Mouse (Mus musculus): ENCODE results near the gene Osbpl3. TPM values are rescaled to one million over a fixed set of nuclear protein-coding genes. Genes with fewer than 3 reads are reported as not detected.

The Osbpl3 gene
- polyA plus RNA-seq, 1 experiment: 23.3 TPM

- Histone ChIP-seq H3K36me3 (ENCODE audit: control insufficient read depth, insufficient read depth, low read length, poor library complexity, severe bottlenecking) (no peaks in the 10 kb centered on the region), H3K27ac (ENCODE audit: insufficient read depth, low read length) (no peak overlapping the region), H3K9me3 (replicated peaks; ENCODE audit: control insufficient read depth, insufficient read depth, low read length, poor library complexity, severe bottlenecking) (no peaks in the 10 kb centered on the region), H3K4me1 (ENCODE audit: control insufficient read depth, insufficient read depth, low read length) (no peaks in the 10 kb centered on the region), H3K4me3 (ENCODE audit: low read depth, low read length) (no peak overlapping the region), H3K27me3 (ENCODE audit: control insufficient read depth, insufficient read depth, low read length, poor library complexity, severe bottlenecking) (no peaks in the 10 kb centered on the region), H3K9ac (ENCODE audit: low read depth, poor library complexity, severe bottlenecking) (no peak overlapping the region)
- no peak for TF ChIP-seq POLR2A (IDR thresholded peaks at IDR 0.05; ENCODE audit: insufficient read depth, low read length)
- TF ChIP-seq CTCF (IDR thresholded peaks at IDR 0.05; ENCODE audit: low read depth, low read length): no peak
- no peak for TF ChIP-seq EP300 (IDR thresholded peaks at IDR 0.05; ENCODE audit: insufficient read depth, low read depth, low read length)
Observed at GRCm38 (mm10) chr6:50429299-50429698, 26.7 kb downstream of the Osbpl3 start.

DNA sequence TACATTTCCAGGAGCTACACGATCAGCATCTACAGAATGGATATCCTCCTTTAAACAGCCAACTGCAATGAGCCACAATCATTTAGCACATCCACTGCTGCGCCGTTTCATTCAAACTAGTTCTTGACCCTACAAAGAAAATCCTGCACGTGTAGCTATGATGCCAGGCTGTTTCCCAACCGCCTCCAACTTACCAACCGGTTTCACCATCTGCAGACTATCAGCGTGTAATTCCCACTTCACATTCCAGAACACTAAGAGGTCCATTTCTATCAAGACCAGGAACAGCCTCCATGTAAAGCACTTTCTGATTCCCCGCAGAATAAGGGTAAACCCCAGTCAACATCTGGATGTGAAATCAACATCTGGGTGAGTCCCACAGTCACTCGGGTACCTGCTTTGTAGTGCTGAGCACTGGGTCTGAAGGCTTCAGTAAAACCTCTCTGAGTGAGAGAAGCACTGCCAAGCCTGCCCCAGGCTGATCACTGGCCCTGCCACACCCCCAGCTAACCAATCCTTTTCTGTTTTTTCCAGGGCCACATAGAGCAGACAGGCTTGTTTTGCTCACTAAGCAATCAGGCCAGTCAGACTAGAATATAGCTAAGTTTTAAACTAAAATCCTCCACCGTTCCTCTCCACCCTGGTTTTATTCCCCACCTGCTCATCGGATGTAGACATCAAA, 28.8 kb downstream of the Osbpl3 start:
- TF ChIP-seq POLR2A (IDR thresholded peaks at IDR 0.05; ENCODE audit: insufficient read depth, low read length): no peak
- no peak for TF ChIP-seq CTCF (IDR thresholded peaks at IDR 0.05; ENCODE audit: low read depth, low read length)
- no peak for TF ChIP-seq EP300 (IDR thresholded peaks at IDR 0.05; ENCODE audit: insufficient read depth, low read depth, low read length)
- H3K27me3 ChIP-seq (ENCODE audit: control insufficient read depth, insufficient read depth, low read length, poor library complexity, severe bottlenecking): no peaks in the 10 kb centered on the region
- H3K9ac ChIP-seq (ENCODE audit: low read depth, poor library complexity, severe bottlenecking): no peak overlapping the region
- 0 out of 2 replicates have a peak, but pooled peaks cover 3% of the 10 kb centered on the region for H3K9me3 ChIP-seq (replicated peaks; ENCODE audit: control insufficient read depth, insufficient read depth, low read length, poor library complexity, severe bottlenecking)
- no peak overlapping the region for H3K27ac ChIP-seq (ENCODE audit: insufficient read depth, low read length)
- no peaks in the 10 kb centered on the region for H3K36me3 ChIP-seq (ENCODE audit: control insufficient read depth, insufficient read depth, low read length, poor library complexity, severe bottlenecking)
- no peaks in the 10 kb centered on the region for H3K4me1 ChIP-seq (ENCODE audit: control insufficient read depth, insufficient read depth, low read length)
- no peak overlapping the region for H3K4me3 ChIP-seq (ENCODE audit: low read depth, low read length)

GRCm38 (mm10) chr6:50426571-50426970, 29.4 kb downstream of the Osbpl3 start:
- H3K9me3 ChIP-seq (replicated peaks; ENCODE audit: control insufficient read depth, insufficient read depth, low read length, poor library complexity, severe bottlenecking): 0 out of 2 replicates have a peak, but pooled peaks cover 3% of the 10 kb centered on the region
- no peaks in the 10 kb centered on the region for H3K36me3 ChIP-seq (ENCODE audit: control insufficient read depth, insufficient read depth, low read length, poor library complexity, severe bottlenecking)
- TF ChIP-seq POLR2A (IDR thresholded peaks at IDR 0.05; ENCODE audit: insufficient read depth, low read length) (no peak), CTCF (IDR thresholded peaks at IDR 0.05; ENCODE audit: low read depth, low read length) (no peak), EP300 (IDR thresholded peaks at IDR 0.05; ENCODE audit: insufficient read depth, low read depth, low read length) (no peak)

GRCm38 (mm10) chr6:50424271-50424670, 31.7 kb downstream of the Osbpl3 start:
- 0 out of 2 replicates have a peak, but pooled peaks cover 3% of the 10 kb centered on the region for H3K9me3 ChIP-seq (replicated peaks; ENCODE audit: control insufficient read depth, insufficient read depth, low read length, poor library complexity, severe bottlenecking)
- H3K27me3 ChIP-seq (ENCODE audit: control insufficient read depth, insufficient read depth, low read length, poor library complexity, severe bottlenecking): no peaks in the 10 kb centered on the region
- no peaks in the 10 kb centered on the region for H3K36me3 ChIP-seq (ENCODE audit: control insufficient read depth, insufficient read depth, low read length, poor library complexity, severe bottlenecking)
- H3K9ac ChIP-seq (ENCODE audit: low read depth, poor library complexity, severe bottlenecking): no peak overlapping the region
- H3K4me1 ChIP-seq (ENCODE audit: control insufficient read depth, insufficient read depth, low read length): peaks cover 2% of the 10 kb centered on the region
- no peak for TF ChIP-seq CTCF (IDR thresholded peaks at IDR 0.05; ENCODE audit: low read depth, low read length)
- TF ChIP-seq EP300 (IDR thresholded peaks at IDR 0.05; ENCODE audit: insufficient read depth, low read depth, low read length): no peak
- H3K27ac ChIP-seq (ENCODE audit: insufficient read depth, low read length): no peak overlapping the region
- H3K4me3 ChIP-seq (ENCODE audit: low read depth, low read length): no peak overlapping the region

More at GRCm38 (mm10) chr6:50426571-50426970, 29.4 kb downstream of the Osbpl3 start:
- Histone ChIP-seq H3K27ac (ENCODE audit: insufficient read depth, low read length) (no peak overlapping the region), H3K27me3 (ENCODE audit: control insufficient read depth, insufficient read depth, low read length, poor library complexity, severe bottlenecking) (no peaks in the 10 kb centered on the region), H3K4me3 (ENCODE audit: low read depth, low read length) (no peak overlapping the region), H3K4me1 (ENCODE audit: control insufficient read depth, insufficient read depth, low read length) (peaks cover 2% of the 10 kb centered on the region), H3K9ac (ENCODE audit: low read depth, poor library complexity, severe bottlenecking) (no peak overlapping the region)

DNA sequence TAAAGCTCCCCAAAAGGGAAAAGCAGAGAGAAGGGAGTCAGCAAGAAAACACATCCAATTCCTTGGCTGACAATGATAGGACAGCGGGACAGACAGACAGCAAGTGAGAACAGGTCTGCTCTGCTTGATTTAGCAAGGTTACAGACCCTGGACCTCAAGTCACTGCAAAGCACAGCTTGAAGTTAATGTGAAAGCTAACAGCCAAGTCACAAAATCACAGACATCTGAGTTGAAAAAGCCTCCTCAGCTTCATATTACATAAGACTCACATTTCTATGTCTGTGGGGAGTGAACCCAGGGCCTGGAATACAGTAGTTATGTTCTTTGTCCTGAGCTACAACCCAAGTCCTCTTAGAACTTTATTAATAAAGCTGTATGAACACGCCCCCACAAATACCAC, 35.6 kb downstream of the Osbpl3 start:
- Histone ChIP-seq H3K9me3 (replicated peaks; ENCODE audit: control insufficient read depth, insufficient read depth, low read length, poor library complexity, severe bottlenecking) (0 out of 2 replicates have a peak, but pooled peaks cover 3% of the 10 kb centered on the region), H3K9ac (ENCODE audit: low read depth, poor library complexity, severe bottlenecking) (no peak overlapping the region), H3K4me3 (ENCODE audit: low read depth, low read length) (no peak overlapping the region), H3K4me1 (ENCODE audit: control insufficient read depth, insufficient read depth, low read length) (peaks cover 2% of the 10 kb centered on the region), H3K27me3 (ENCODE audit: control insufficient read depth, insufficient read depth, low read length, poor library complexity, severe bottlenecking) (no peaks in the 10 kb centered on the region), H3K27ac (ENCODE audit: insufficient read depth, low read length) (no peak overlapping the region), H3K36me3 (ENCODE audit: control insufficient read depth, insufficient read depth, low read length, poor library complexity, severe bottlenecking) (no peaks in the 10 kb centered on the region)
- TF ChIP-seq CTCF (IDR thresholded peaks at IDR 0.05; ENCODE audit: low read depth, low read length) (no peak), EP300 (IDR thresholded peaks at IDR 0.05; ENCODE audit: insufficient read depth, low read depth, low read length) (no peak), POLR2A (IDR thresholded peaks at IDR 0.05; ENCODE audit: insufficient read depth, low read length) (no peak)

DNA sequence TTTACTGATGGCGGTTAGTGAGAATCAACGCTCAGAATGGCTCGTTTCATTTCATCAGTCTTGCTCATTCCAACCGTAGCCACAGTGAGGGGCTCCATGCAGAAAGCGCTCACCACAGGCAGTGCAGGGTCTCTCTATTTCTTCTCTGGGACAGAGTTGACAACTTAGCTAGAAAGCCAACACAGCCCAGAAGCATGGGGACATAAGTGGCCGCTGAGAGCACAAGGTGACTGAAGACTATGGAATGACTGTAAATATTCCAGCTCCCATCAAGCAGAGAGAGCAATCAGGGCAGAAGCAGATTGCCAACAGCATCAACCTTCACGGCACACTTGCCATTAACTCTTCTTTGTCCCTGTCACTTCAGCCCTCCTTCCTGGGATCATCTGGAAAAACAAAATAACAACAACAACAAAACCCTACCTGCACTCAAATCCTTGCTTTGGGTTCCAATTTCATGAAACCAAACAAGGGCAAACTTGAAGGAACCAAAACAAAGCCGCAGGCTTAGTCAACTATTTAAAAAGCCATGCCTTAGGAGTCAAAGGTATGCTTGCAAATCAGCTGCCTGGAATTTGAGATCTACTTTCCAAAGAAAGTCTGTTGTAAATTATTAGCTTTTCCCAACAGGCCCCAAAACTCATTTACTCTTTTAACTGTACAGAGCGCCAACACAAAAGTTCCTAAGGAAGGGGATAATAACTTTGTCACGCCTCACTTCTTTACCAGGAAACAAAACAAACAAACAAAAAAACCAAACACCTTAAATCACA, 36.3 kb downstream of the Osbpl3 start:
- H3K36me3 ChIP-seq (ENCODE audit: control insufficient read depth, insufficient read depth, low read length, poor library complexity, severe bottlenecking): no peaks in the 10 kb centered on the region
- H3K9me3 ChIP-seq (replicated peaks; ENCODE audit: control insufficient read depth, insufficient read depth, low read length, poor library complexity, severe bottlenecking): 0 out of 2 replicates have a peak, but pooled peaks cover 3% of the 10 kb centered on the region
- TF ChIP-seq EP300 (IDR thresholded peaks at IDR 0.05; ENCODE audit: insufficient read depth, low read depth, low read length): no peak
- TF ChIP-seq POLR2A (IDR thresholded peaks at IDR 0.05; ENCODE audit: insufficient read depth, low read length): no peak
- TF ChIP-seq CTCF (IDR thresholded peaks at IDR 0.05; ENCODE audit: low read depth, low read length): no peak
- H3K4me1 ChIP-seq (ENCODE audit: control insufficient read depth, insufficient read depth, low read length): peaks cover 2% of the 10 kb centered on the region
- no peaks in the 10 kb centered on the region for H3K27me3 ChIP-seq (ENCODE audit: control insufficient read depth, insufficient read depth, low read length, poor library complexity, severe bottlenecking)
- H3K4me3 ChIP-seq (ENCODE audit: low read depth, low read length): no peak overlapping the region
- H3K9ac ChIP-seq (ENCODE audit: low read depth, poor library complexity, severe bottlenecking): no peak overlapping the region
- H3K27ac ChIP-seq (ENCODE audit: insufficient read depth, low read length): no peak overlapping the region

Measured in ES-Bruce4 (cell line).